Mouse (Mus musculus): Measurements from ENCODE around the gene Sh3pxd2b.

DNA sequence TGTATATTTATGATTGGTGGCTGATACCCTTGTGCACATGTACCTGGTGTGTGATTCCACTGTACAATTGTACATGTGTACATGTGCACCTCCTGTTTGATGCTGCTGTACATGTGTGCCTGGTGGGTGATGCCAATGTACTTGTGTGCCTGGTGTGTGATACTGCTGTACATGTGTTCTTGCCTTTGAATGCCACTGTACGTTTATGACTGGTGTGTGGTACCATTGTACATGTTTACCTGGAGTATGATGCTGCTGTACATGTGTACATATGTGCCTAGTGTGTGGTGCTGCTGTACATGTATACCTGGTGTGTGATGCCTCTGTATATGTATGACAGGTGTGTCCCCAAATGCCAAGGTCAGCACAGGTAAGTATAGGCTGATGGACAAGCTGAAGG lies 46.1 kb upstream of the Sh3pxd2b start:
- TF ChIP-seq EP300 (IDR thresholded peaks at IDR 0.05; ENCODE audit: low read depth) (no peak), CTCF (IDR thresholded peaks at IDR 0.05; ENCODE audit: low read depth) (no peak)
